Mouse (Mus musculus) stomach, postnatal 0 days (tissue): ENCODE results near the gene Nob1.

Source experiments
- CTCF ChIP-seq: IDR thresholded peaks from 2 replicates; pipeline ENCODE4 v1.5.1; 2016; ENCODE audit warnings: antibody characterized with exemption, low read depth, mild to moderate bottlenecking, moderate library complexity
- EP300 ChIP-seq: optimal IDR thresholded peaks from 2 replicates; pipeline ENCODE3; 2016; ENCODE audit warnings: antibody characterized with exemption

GRCm38 (mm10) chr8:107382898-107383297 is 42.0 kb downstream of the Nob1 start:
- TF ChIP-seq CTCF = no peak
- TF ChIP-seq EP300 = no peak
